In the genomic region with DNA sequence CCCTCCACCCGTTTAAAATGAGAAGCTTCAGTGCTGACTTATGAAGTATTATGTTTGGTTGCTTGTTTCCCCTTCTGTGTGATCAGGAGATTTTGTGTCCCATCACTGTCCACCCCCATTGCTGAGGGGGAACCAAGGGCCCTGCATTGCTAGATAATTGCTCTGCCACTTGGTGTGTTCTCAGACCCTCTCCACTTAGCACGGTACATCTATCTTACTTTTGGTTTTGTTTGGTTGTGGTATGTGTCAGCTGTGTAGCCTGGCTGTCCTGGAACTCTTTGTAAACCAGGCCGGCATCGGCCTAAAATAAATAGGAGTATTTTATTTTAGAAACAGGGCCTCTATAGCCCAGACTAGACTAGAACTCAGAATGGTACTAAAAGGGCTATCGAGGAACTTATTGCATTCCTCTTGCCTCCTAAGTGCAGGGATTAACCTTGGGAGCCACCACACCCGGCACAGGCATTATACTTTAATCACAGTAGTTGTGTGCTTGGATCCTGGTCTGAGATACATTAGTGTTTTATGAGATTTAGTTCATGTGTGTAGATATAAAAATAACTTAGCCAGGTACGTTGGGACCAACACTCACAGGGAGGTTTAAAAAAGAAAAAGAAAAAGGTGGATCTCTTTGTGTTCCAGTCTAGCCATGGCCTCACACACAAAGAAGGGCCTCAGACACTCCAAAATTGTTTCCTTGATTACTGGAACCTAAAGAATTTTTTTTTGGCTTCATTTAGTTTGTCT, we compare ENCODE assay signal across 7 mouse cellular contexts. TPM values are rescaled to one million over a fixed set of nuclear protein-coding genes. Genes with fewer than 3 reads are reported as not detected.
A peak's percentile ranks its signal among the peaks of the same experiment; 100 is the strongest.
DNase-seq lines count a peak whose midpoint lies in the region; ATAC-seq and TF ChIP-seq lines count a peak whose summit lies in the region.

No protein-coding gene starts in this region.

- H3K9ac ChIP-seq in forebrain, embryonic 11.5 days (ENCODE audit: low read length), result peak overlapping the region; percentile 97
- peak overlapping the region; percentile 92 for H3K9ac ChIP-seq in limb, embryonic 14.5 days (ENCODE audit: low read depth, low read length, severe bottlenecking)
- peak overlapping the region; percentile 96 for H3K9ac ChIP-seq in stomach, postnatal 0 days (ENCODE audit: low read length)

- no peak for TF ChIP-seq CTCF in testis, adult 2 months (IDR thresholded peaks at IDR 0.05; ENCODE audit: control insufficient read depth, insufficient read depth, insufficient replicate concordance, low read depth, low read length)
- TF ChIP-seq CTCF in stomach, postnatal 0 days (IDR thresholded peaks at IDR 0.05; ENCODE audit: low read depth), result no peak

- TF ChIP-seq EP300 in stomach, postnatal 0 days (optimal IDR thresholded peaks at IDR 0.05), result no peak

- TF ChIP-seq POLR2A in testis, adult 2 months (IDR thresholded peaks at IDR 0.05; ENCODE audit: control insufficient read depth, low read depth, low read length), result no peak
- no peak for TF ChIP-seq POLR2A in limb, embryonic 14.5 days (IDR thresholded peaks at IDR 0.05; ENCODE audit: borderline replicate concordance, extremely low read depth, insufficient read depth, insufficient read length)

- H3K4me1 ChIP-seq in testis, adult 2 months (ENCODE audit: control insufficient read depth, insufficient read depth, low read length), result peaks cover 4% of the 10 kb centered on the region
- peaks cover 4% of the 10 kb centered on the region; the same call in 1 of the 2 replicates for H3K4me1 ChIP-seq in forebrain, embryonic 11.5 days (replicated peaks; ENCODE audit: control insufficient read depth, insufficient read depth, low read length)
- H3K4me1 ChIP-seq in limb, embryonic 14.5 days (ENCODE audit: control insufficient read depth, insufficient read depth, low read length), result peaks cover 10% of the 10 kb centered on the region; the same call in 1 of the 2 replicates
- 0 out of 2 replicates have a peak, but pooled peaks cover 2% of the 10 kb centered on the region for H3K4me1 ChIP-seq in stomach, postnatal 0 days (replicated peaks; ENCODE audit: control insufficient read depth, insufficient read depth)

- H3K4me2 ChIP-seq in forebrain, embryonic 11.5 days (ENCODE audit: low read depth, low read length, severe bottlenecking), result peak overlapping the region; percentile 79
- peak overlapping the region; percentile 92 for H3K4me2 ChIP-seq in limb, embryonic 14.5 days (replicated peaks; ENCODE audit: low read depth, low read length, severe bottlenecking)
- peak overlapping the region; percentile 87 for H3K4me2 ChIP-seq in stomach, postnatal 0 days (replicated peaks; ENCODE audit: low read depth)

- H3K9me3 ChIP-seq in forebrain, embryonic 11.5 days (ENCODE audit: control insufficient read depth, low read length), result no peaks in the 10 kb centered on the region
- no peaks in the 10 kb centered on the region for H3K9me3 ChIP-seq in limb, embryonic 14.5 days (ENCODE audit: control insufficient read depth, low read length)
- H3K9me3 ChIP-seq in stomach, postnatal 0 days (ENCODE audit: control insufficient read depth, low read length), result no peaks in the 10 kb centered on the region

- H3K27ac ChIP-seq in testis, adult 2 months (ENCODE audit: control insufficient read depth, insufficient read depth, low read depth, low read length), result peak overlapping the region; percentile 22; the same call in 1 of the 2 replicates
- H3K27ac ChIP-seq in forebrain, embryonic 11.5 days (ENCODE audit: low read depth, low read length), result no peak overlapping the region
- H3K27ac ChIP-seq in limb, embryonic 14.5 days (replicated peaks; ENCODE audit: low read depth, low read length), result no peak overlapping the region
- peak overlapping the region; percentile 97 for H3K27ac ChIP-seq in stomach, postnatal 0 days (replicated peaks)

- no peaks in the 10 kb centered on the region for H3K36me3 ChIP-seq in testis, adult 2 months (ENCODE audit: control insufficient read depth, insufficient read depth, low read length)
- no peaks in the 10 kb centered on the region for H3K36me3 ChIP-seq in forebrain, embryonic 11.5 days (ENCODE audit: control insufficient read depth, insufficient read depth, low read length)
- H3K36me3 ChIP-seq in limb, embryonic 14.5 days (ENCODE audit: control insufficient read depth, insufficient read depth, low read length), result no peaks in the 10 kb centered on the region
- H3K36me3 ChIP-seq in stomach, postnatal 0 days (ENCODE audit: control insufficient read depth, insufficient read depth, low read length), result no peaks in the 10 kb centered on the region

- H3K4me3 ChIP-seq in testis, adult 2 months (ENCODE audit: control insufficient read depth, low read depth, low read length), result peak overlapping the region; percentile 95
- H3K4me3 ChIP-seq in forebrain, embryonic 11.5 days (ENCODE audit: low read depth, low read length), result peak overlapping the region; percentile 92
- peak overlapping the region; percentile 95 for H3K4me3 ChIP-seq in limb, embryonic 14.5 days (replicated peaks; ENCODE audit: low read length)
- H3K4me3 ChIP-seq in stomach, postnatal 0 days (ENCODE audit: low read depth, low read length), result peak overlapping the region; percentile 93

- no peak for ATAC-seq in forebrain, embryonic 11.5 days (replicated peaks; ENCODE audit: low FRiP score)
- no peak for ATAC-seq in limb, embryonic 14.5 days (ENCODE audit: low FRiP score, low read depth)
- no peak for ATAC-seq in stomach, postnatal 0 days (ENCODE audit: low FRiP score, low TSS enrichment)

- no peak for DNase-seq in testis, postnatal 10 days (ENCODE audit: low spot score)
- no peak for DNase-seq in forebrain, embryonic 11.5 days (ENCODE audit: low spot score)
- DNase-seq in limb, embryonic 14.5 days (ENCODE audit: low spot score), result no peak
- no peak for DNase-seq in stomach, postnatal 0 days (ENCODE audit: low spot score)
- no peak for DNase-seq in gastrocnemius, adult 18-20 months (ENCODE audit: low spot score)
- DNase-seq in thymus, postnatal 10 days (ENCODE audit: low spot score in 2 of 2), result no peak

- 43% methylated on average over 7 of the region's 7 CpGs for WGBS in forebrain, embryonic 11.5 days
- WGBS in limb, embryonic 14.5 days, result 33% methylated on average over 7 of the region's 7 CpGs
- WGBS in stomach, postnatal 0 days, result 11% methylated on average over 7 of the region's 7 CpGs

- no peaks in the 10 kb centered on the region for H3K27me3 ChIP-seq in testis, adult 2 months (ENCODE audit: control insufficient read depth, insufficient read depth, low read length)
- H3K27me3 ChIP-seq in forebrain, embryonic 11.5 days (ENCODE audit: control insufficient read depth, insufficient read depth, low read length), result no peaks in the 10 kb centered on the region
- H3K27me3 ChIP-seq in limb, embryonic 14.5 days (ENCODE audit: control insufficient read depth, insufficient read depth, low read length), result no peaks in the 10 kb centered on the region
- H3K27me3 ChIP-seq in stomach, postnatal 0 days (ENCODE audit: control insufficient read depth, insufficient read depth, low read length), result no peaks in the 10 kb centered on the region

RNA-seq across cellular contexts. Expression of gene Cox5a, which starts 1.2 kb away (rescaled TPM):
- 335 and 344 TPM in 2 replicates for polyA plus RNA-seq in testis, adult 2 months (2012; rRNA removed)
- 624 and 635 TPM in 2 replicates for polyA plus RNA-seq in forebrain, embryonic 11.5 days (2014; fragmentation: Nextera tagmentation; extraction: Ambion mirVana)
- 168 and 174 TPM in 2 replicates for polyA plus RNA-seq in limb, embryonic 14.5 days (2012; rRNA removed)
- 436 and 466 TPM in 2 replicates for polyA plus RNA-seq in limb, embryonic 14.5 days (2014; fragmentation: Nextera tagmentation; extraction: Ambion mirVana)
- 991 and 1,062 TPM in 2 replicates for polyA plus RNA-seq in stomach, postnatal 0 days (2015; fragmentation: Nextera tagmentation; extraction: Ambion mirVana)
- 1,000 to 10,000 TPM; 1,174 to 1,300 TPM for total RNA-seq in gastrocnemius, adult 18-20 months (2021)

RNA-seq across cellular contexts. Expression of gene Fam219b, which starts 15.0 kb away (rescaled TPM):
- polyA plus RNA-seq in testis, adult 2 months (2012; rRNA removed), result 2.3 and 2.8 TPM in 2 replicates
- polyA plus RNA-seq in forebrain, embryonic 11.5 days (2014; fragmentation: Nextera tagmentation; extraction: Ambion mirVana), result 21.0 TPM in 2 replicates
- 16.2 and 19.0 TPM in 2 replicates for polyA plus RNA-seq in limb, embryonic 14.5 days (2012; rRNA removed)
- 25.2 and 27.0 TPM in 2 replicates for polyA plus RNA-seq in limb, embryonic 14.5 days (2014; fragmentation: Nextera tagmentation; extraction: Ambion mirVana)
- 12.4 and 13.0 TPM in 2 replicates for polyA plus RNA-seq in stomach, postnatal 0 days (2015; fragmentation: Nextera tagmentation; extraction: Ambion mirVana)
- 1 to 10 TPM; 5.6 to 6.3 TPM for total RNA-seq in gastrocnemius, adult 18-20 months (2021)

RNA-seq across cellular contexts. Expression of gene Rpp25, which starts 18.5 kb away (rescaled TPM):
- 0.20 and 0.55 TPM in 2 replicates for polyA plus RNA-seq in testis, adult 2 months (2012; rRNA removed)
- 1.5 and 3.4 TPM in 2 replicates for polyA plus RNA-seq in forebrain, embryonic 11.5 days (2014; fragmentation: Nextera tagmentation; extraction: Ambion mirVana)
- polyA plus RNA-seq in limb, embryonic 14.5 days (2012; rRNA removed), result 0.60 and 0.74 TPM in 2 replicates
- polyA plus RNA-seq in limb, embryonic 14.5 days (2014; fragmentation: Nextera tagmentation; extraction: Ambion mirVana), result 0.94 and 1.5 TPM in 2 replicates
- polyA plus RNA-seq in stomach, postnatal 0 days (2015; fragmentation: Nextera tagmentation; extraction: Ambion mirVana), result 24.3 and 26.5 TPM in 2 replicates
- not detected for total RNA-seq in gastrocnemius, adult 18-20 months (2021)

RNA-seq across cellular contexts. Expression of gene Mpi, which starts 30.3 kb away (rescaled TPM):
- 268 and 282 TPM in 2 replicates for polyA plus RNA-seq in testis, adult 2 months (2012; rRNA removed)
- 55.1 and 65.5 TPM in 2 replicates for polyA plus RNA-seq in forebrain, embryonic 11.5 days (2014; fragmentation: Nextera tagmentation; extraction: Ambion mirVana)
- polyA plus RNA-seq in limb, embryonic 14.5 days (2012; rRNA removed), result 51.0 and 55.6 TPM in 2 replicates
- 34.4 and 37.5 TPM in 2 replicates for polyA plus RNA-seq in limb, embryonic 14.5 days (2014; fragmentation: Nextera tagmentation; extraction: Ambion mirVana)
- polyA plus RNA-seq in stomach, postnatal 0 days (2015; fragmentation: Nextera tagmentation; extraction: Ambion mirVana), result 24.6 and 26.1 TPM in 2 replicates
- total RNA-seq in gastrocnemius, adult 18-20 months (2021), result 10 to 100 TPM; 75.0 to 76.2 TPM

RNA-seq across cellular contexts. Expression of gene Scamp2, which starts 38.5 kb away (rescaled TPM):
- polyA plus RNA-seq in testis, adult 2 months (2012; rRNA removed), result 465 and 495 TPM in 2 replicates
- 57.7 and 58.2 TPM in 2 replicates for polyA plus RNA-seq in forebrain, embryonic 11.5 days (2014; fragmentation: Nextera tagmentation; extraction: Ambion mirVana)
- polyA plus RNA-seq in limb, embryonic 14.5 days (2012; rRNA removed), result 75.3 and 99.2 TPM in 2 replicates
- 81.7 and 82.5 TPM in 2 replicates for polyA plus RNA-seq in limb, embryonic 14.5 days (2014; fragmentation: Nextera tagmentation; extraction: Ambion mirVana)
- 102 and 104 TPM in 2 replicates for polyA plus RNA-seq in stomach, postnatal 0 days (2015; fragmentation: Nextera tagmentation; extraction: Ambion mirVana)
- 10 to 100 TPM; 41.8 to 43.1 TPM for total RNA-seq in gastrocnemius, adult 18-20 months (2021)

Comparison
In these comparisons a context has a peak if more than half of its experiments do, and no peak if none do; other contexts are left out.
1. H3K27ac ChIP-seq: peak in testis, adult 2 months (single experiment) and stomach, postnatal 0 days (single experiment); none in forebrain, embryonic 11.5 days (single experiment) and limb, embryonic 14.5 days (single experiment).
2. Peak in every context shown above with its lines, with median percentiles within 50 percentile points of each other: H3K4me3 ChIP-seq, H3K4me2 ChIP-seq and H3K9ac ChIP-seq.